Mouse (Mus musculus) forebrain, postnatal 0 days (tissue): Measurements from ENCODE around the gene Slc5a5. TPM values are rescaled to one million over a fixed set of nuclear protein-coding genes. Genes with fewer than 3 reads are reported as not detected.

Source experiments
- ATAC-seq: fragments of 200-750 bp; cut with Nextera tagmentation; 2 replicates; pipeline ENCODE4 v1.8.0; 2017; ENCODE audit warnings: mild to moderate bottlenecking, moderate library complexity
- DNase-seq: peaks from one replicate; pipeline ENCODE4 v3.0.0-alpha.2; 2015
- H3K27ac ChIP-seq: fragments of 300-500 bp; sonication (generic); 2 replicates; pipeline ENCODE4 v1.5.1; 2014; ENCODE audit warnings: low read depth, mild to moderate bottlenecking, antibody characterized with exemption, low read length, moderate library complexity, mixed read lengths
- H3K27me3 ChIP-seq: fragments of 300-500 bp; sonication (generic); 2 replicates; pipeline ENCODE4 v1.6.1; 2014; ENCODE audit warnings: mild to moderate bottlenecking, low read length, mixed read lengths; ENCODE audit not compliant: insufficient read depth
- H3K36me3 ChIP-seq: fragments of 300-500 bp; sonication (generic); 2 replicates; pipeline ENCODE4 v1.6.1; 2014; ENCODE audit warnings: mild to moderate bottlenecking, moderate library complexity; ENCODE audit not compliant: insufficient read depth
- H3K4me1 ChIP-seq: fragments of 300-500 bp; sonication (generic); 2 replicates; pipeline ENCODE4 v1.6.1; 2014; ENCODE audit warnings: antibody characterized with exemption; ENCODE audit not compliant: insufficient read depth
- H3K4me2 ChIP-seq: fragments of 300-500 bp; sonication (generic); 2 replicates; pipeline ENCODE4 v1.6.1; 2014; ENCODE audit warnings: low read depth, mild to moderate bottlenecking, moderate library complexity
- H3K4me3 ChIP-seq: fragments of 300-500 bp; sonication (generic); 2 replicates; pipeline ENCODE4 v1.5.1; 2014; ENCODE audit warnings: low read depth, low read length, mixed read lengths
- H3K9ac ChIP-seq: fragments of 300-500 bp; sonication (generic); 2 replicates; pipeline ENCODE4 v1.6.1; 2014; ENCODE audit warnings: mild to moderate bottlenecking
- H3K9me3 ChIP-seq: fragments of 300-500 bp; sonication (generic); 2 replicates; pipeline ENCODE4 v1.6.1; 2016; ENCODE audit warnings: low read length
- CTCF ChIP-seq: sonication (generic); IDR thresholded peaks from 2 replicates; pipeline ENCODE4 v1.5.1; 2016; ENCODE audit warnings: antibody characterized with exemption, control low read depth, low read depth
- whole genome bisulfite sequencing: fragments of 180-500 bp; shearing (Covaris S2); extraction: QIAGEN DNeasy Blood & Tissue Kit; methylation state at CpG from one replicate; pipeline ENCODE4 v1.1.7; 2014; 5-methylcytosine and 5-hydroxymethylcytosine counted together
- polyA plus RNA-seq: library from polyadenylated mRNA; unstranded; fragments of >200 nt; fragmentation: Nextera tagmentation; extraction: Ambion mirVana; gene quantifications from 2 replicates; pipeline ENCODE4 v1.2.1, GENCODE M21; 2015
- total RNA-seq: library from RNA; depleted of rRNA; stranded (reverse); fragments of >200 nt; gene quantifications from 2 replicates; pipeline ENCODE4 v1.2.3, GENCODE M21; 2014

Gene Slc5a5
- total and polyA plus RNA-seq, 2 experiments from 2014 or later, result 2.2 to 3.6 TPM

DNA sequence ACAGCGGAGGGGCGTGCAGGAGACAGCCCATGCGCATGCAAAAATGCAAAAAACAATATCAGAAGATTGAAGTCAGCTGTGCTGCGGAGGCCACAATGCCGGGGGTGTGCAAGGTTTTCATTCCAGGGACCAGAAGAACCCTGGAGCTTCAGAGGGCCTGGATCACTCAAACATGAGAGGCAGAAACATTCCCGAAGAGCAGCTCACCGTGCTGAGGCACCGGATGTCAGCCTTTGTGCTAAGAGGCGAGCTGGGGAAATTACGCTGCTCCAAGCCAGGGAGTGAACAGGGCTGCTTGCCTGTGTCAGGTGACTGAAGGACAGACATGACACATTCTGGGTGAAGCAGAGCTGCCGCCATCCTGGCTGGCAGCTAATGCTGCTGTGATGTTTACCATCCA is 12.0 kb downstream of the Slc5a5 start:
- no peak for TF ChIP-seq CTCF
- Histone ChIP-seq H3K4me1 (no peaks in the 10 kb centered on the region), H3K4me2 (no peak overlapping the region), H3K9ac (no peak overlapping the region), H3K27me3 (no peaks in the 10 kb centered on the region), H3K4me3 (no peak overlapping the region), H3K9me3 (no peaks in the 10 kb centered on the region), H3K36me3 (no peaks in the 10 kb centered on the region), H3K27ac (no peak overlapping the region)
- DNase-seq, result no peak
- 30% methylated on average over 11 of the region's 11 CpGs for WGBS
- no peak for ATAC-seq

GRCm38 (mm10) chr8:70880126-70880525 is 12.4 kb downstream of the Slc5a5 start:
- no peak overlapping the region for H3K4me2 ChIP-seq
- H3K27me3 ChIP-seq, result no peaks in the 10 kb centered on the region
- no peak overlapping the region for H3K4me3 ChIP-seq
- peak; percentile 18; the same call in 1 of the 2 replicates for ATAC-seq
- peak; percentile 28; the same call in 1 of the 2 replicates for TF ChIP-seq CTCF
- H3K27ac ChIP-seq, result no peak overlapping the region
- H3K36me3 ChIP-seq, result no peaks in the 10 kb centered on the region
- no peak overlapping the region for H3K9ac ChIP-seq
- no peak for DNase-seq
- H3K9me3 ChIP-seq, result no peaks in the 10 kb centered on the region
- WGBS, result 10% methylated on average over 4 of the region's 4 CpGs
- no peaks in the 10 kb centered on the region for H3K4me1 ChIP-seq

DNA sequence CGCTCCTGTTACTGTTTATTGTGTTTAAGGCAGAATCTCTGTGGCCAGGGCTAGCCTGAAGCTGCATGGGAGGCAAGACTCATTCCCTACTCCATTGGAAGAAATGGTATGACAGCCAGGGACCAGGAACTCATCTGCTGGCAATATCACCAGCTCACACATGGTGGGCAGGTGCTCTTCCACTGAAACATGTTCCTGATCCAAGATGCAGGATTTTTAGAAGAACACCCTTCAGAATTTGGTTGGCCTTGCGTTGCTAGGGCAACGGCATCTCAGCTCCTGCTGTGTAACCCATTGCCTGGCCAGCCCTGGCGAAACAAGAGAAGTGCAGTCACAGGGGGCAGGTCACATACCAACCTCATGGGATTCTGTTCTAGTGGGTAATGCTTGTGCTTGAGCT is 13.1 kb downstream of the Slc5a5 start:
- 47% methylated on average over 4 of the region's 4 CpGs for whole genome bisulfite sequencing
- Histone ChIP-seq H3K27ac (no peak overlapping the region), H3K9ac (no peak overlapping the region), H3K4me1 (no peaks in the 10 kb centered on the region), H3K27me3 (no peaks in the 10 kb centered on the region), H3K4me3 (no peak overlapping the region), H3K9me3 (no peaks in the 10 kb centered on the region), H3K36me3 (no peaks in the 10 kb centered on the region), H3K4me2 (no peak overlapping the region)
- DNase-seq (no peak), ATAC-seq (peak; percentile 28; the same call in 1 of the 2 replicates)
- TF ChIP-seq CTCF, result no peak

GRCm38 (mm10) chr8:70878178-70878577 is 14.4 kb downstream of the Slc5a5 start:
- Histone ChIP-seq H3K36me3 (no peaks in the 10 kb centered on the region), H3K9me3 (no peaks in the 10 kb centered on the region), H3K27ac (no peak overlapping the region), H3K9ac (no peak overlapping the region), H3K4me1 (no peaks in the 10 kb centered on the region), H3K27me3 (no peaks in the 10 kb centered on the region), H3K4me2 (no peak overlapping the region), H3K4me3 (no peak overlapping the region)
- no peak for TF ChIP-seq CTCF
- 68% methylated on average over 2 of the region's 2 CpGs for WGBS
- ATAC-seq (no peak), DNase-seq (no peak)

- H3K4me1 ChIP-seq, result peaks cover 4% of the 10 kb centered on the region; the same call in 1 of the 2 replicates
- WGBS, result 69% methylated on average over 4 of the region's 4 CpGs
- no peaks in the 10 kb centered on the region for H3K27me3 ChIP-seq
- H3K4me3 ChIP-seq, result no peak overlapping the region
- DNase-seq (no peak), ATAC-seq (no peak)
- H3K27ac ChIP-seq, result no peak overlapping the region
- H3K4me2 ChIP-seq, result no peak overlapping the region
- no peak for TF ChIP-seq CTCF
- no peak overlapping the region for H3K9ac ChIP-seq
- no peaks in the 10 kb centered on the region for H3K9me3 ChIP-seq
- H3K36me3 ChIP-seq, result no peaks in the 10 kb centered on the region
Measured at GRCm38 (mm10) chr8:70876382-70876781, 16.2 kb downstream of the Slc5a5 start.

DNA sequence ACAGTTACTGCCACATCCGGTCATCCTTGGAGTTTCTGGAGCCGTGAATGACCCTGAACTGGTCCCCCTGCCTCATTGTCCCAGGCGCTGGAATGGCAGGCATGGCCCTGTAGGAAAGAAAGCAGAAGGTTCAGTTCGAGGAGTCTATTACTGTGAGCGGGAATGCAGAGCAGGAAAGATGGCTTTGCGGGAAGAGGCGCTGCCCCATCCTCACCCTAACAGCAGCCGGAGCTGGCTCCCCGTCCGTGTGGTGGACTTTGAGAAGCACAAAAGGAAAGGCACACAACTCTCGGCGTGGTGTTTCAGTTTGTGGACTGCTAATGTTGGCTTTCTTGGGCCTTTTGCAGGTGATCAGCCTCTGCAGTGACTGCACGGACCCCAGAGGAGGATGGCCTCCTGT is 18.1 kb downstream of the Slc5a5 start:
- WGBS, result 91% methylated on average over 13 of the region's 13 CpGs
- no peaks in the 10 kb centered on the region for H3K27me3 ChIP-seq
- peaks cover 5% of the 10 kb centered on the region; the same call in 1 of the 2 replicates for H3K4me1 ChIP-seq
- TF ChIP-seq CTCF, result no peak
- H3K9me3 ChIP-seq, result no peaks in the 10 kb centered on the region
- no peak overlapping the region for H3K4me3 ChIP-seq
- DNase-seq (no peak), ATAC-seq (no peak)
- no peak overlapping the region for H3K4me2 ChIP-seq
- no peak overlapping the region for H3K27ac ChIP-seq
- H3K9ac ChIP-seq, result no peak overlapping the region
- H3K36me3 ChIP-seq, result no peaks in the 10 kb centered on the region

DNA sequence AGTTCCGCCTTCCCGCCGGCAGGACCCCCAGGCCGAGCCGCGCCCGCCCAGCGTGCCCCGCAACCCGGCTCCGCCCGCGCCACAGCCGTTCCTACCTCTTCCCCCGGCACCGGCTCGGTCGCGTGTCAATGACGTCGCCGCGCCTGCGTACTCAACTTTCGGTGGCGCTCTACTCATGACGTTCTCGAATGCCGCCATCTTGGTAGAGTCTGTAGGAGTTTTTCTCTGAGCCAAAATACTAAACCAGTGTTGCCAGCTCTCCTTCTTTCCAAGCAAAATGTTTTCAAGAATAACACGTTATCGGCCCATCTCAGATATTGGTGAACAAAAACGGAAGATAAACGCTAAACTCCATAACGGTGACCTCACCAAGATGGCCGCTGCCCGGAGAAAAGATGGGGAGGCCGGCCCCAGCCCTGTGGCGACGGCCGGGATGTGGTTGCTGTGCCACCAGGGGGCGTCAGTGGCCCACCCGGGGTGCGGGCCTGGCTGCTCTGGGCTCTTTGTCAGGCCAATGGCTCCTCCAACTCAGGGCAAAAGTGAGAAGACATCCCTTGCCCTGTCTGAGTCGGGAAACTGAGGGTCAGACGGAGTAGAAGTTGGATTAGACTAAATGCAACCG is 19.1 kb downstream of the Slc5a5 start, which contains the start of gene Ccdc124:
Gene Ccdc124 (minus strand): TSS at position 572 of the 622 bp plus-strand sequence.
- peak within 1 kb of the TSS; percentile 94 for H3K4me2 ChIP-seq
- TF ChIP-seq CTCF, result peak; percentile 94

More for the DNA sequence above, 19.1 kb downstream of the Slc5a5 start, which contains the start of gene Ccdc124:
- DNase-seq (peak; percentile 98), ATAC-seq (peak; percentile 91)
- H3K27ac ChIP-seq, result peak within 1 kb of the TSS; percentile 88
- no peaks in the 10 kb centered on the region for H3K36me3 ChIP-seq
- H3K9ac ChIP-seq, result peak within 1 kb of the TSS; percentile 59
- H3K9me3 ChIP-seq, result no peaks in the 10 kb centered on the region
- peaks cover 11% of the 10 kb centered on the region; the same call in 1 of the 2 replicates for H3K4me1 ChIP-seq
- H3K4me3 ChIP-seq, result peak within 1 kb of the TSS; percentile 66
- 1% methylated on average over 46 of the region's 46 CpGs for WGBS
- no peaks in the 10 kb centered on the region for H3K27me3 ChIP-seq
